In genomic region chr6:134034436-134034835, GRCm38 (mm10) we compare ENCODE assay signal across 8 mouse cellular contexts. TPM values are rescaled to one million over a fixed set of nuclear protein-coding genes. Genes with fewer than 3 reads are reported as not detected.
A peak's percentile ranks its signal among the peaks of the same experiment; 100 is the strongest.
DNase-seq lines count a peak whose midpoint lies in the region; ATAC-seq and TF ChIP-seq lines count a peak whose summit lies in the region.

No protein-coding gene starts in this region.

- H3K9me3 ChIP-seq in heart, embryonic 13.5 days = no peaks in the 10 kb centered on the region
- no peaks in the 10 kb centered on the region for H3K9me3 ChIP-seq in limb, embryonic 15.5 days
- no peaks in the 10 kb centered on the region for H3K9me3 ChIP-seq in stomach, embryonic 15.5 days

- H3K4me3 ChIP-seq in bone marrow, adult 2 months (replicated peaks; ENCODE audit: control insufficient read depth, low read depth, low read length) = peak overlapping the region; percentile 97
- peak overlapping the region; percentile 84 for H3K4me3 ChIP-seq in heart, embryonic 13.5 days
- H3K4me3 ChIP-seq in limb, embryonic 15.5 days = peak overlapping the region; percentile 74
- H3K4me3 ChIP-seq in stomach, embryonic 15.5 days (replicated peaks) = peak overlapping the region; percentile 64

- peak overlapping the region; percentile 98 for H3K9ac ChIP-seq in heart, embryonic 13.5 days
- peak overlapping the region; percentile 91 for H3K9ac ChIP-seq in limb, embryonic 15.5 days
- peak overlapping the region; percentile 96; the same call in 1 of the 2 replicates for H3K9ac ChIP-seq in stomach, embryonic 15.5 days

- 2% methylated on average over 8 of the region's 8 CpGs for WGBS in bone marrow, adult 2 months
- WGBS in heart, embryonic 13.5 days = under 1% methylated on average over 8 of the region's 8 CpGs
- WGBS in limb, embryonic 15.5 days = 1% methylated on average over 8 of the region's 8 CpGs
- under 1% methylated on average over 8 of the region's 8 CpGs for WGBS in stomach, embryonic 15.5 days

- peak overlapping the region; percentile 84 for H3K4me2 ChIP-seq in heart, embryonic 13.5 days
- peak overlapping the region; percentile 57 for H3K4me2 ChIP-seq in limb, embryonic 15.5 days
- H3K4me2 ChIP-seq in stomach, embryonic 15.5 days = peak overlapping the region; percentile 66

- no peaks in the 10 kb centered on the region for H3K27me3 ChIP-seq in heart, embryonic 13.5 days (replicated peaks)
- no peaks in the 10 kb centered on the region for H3K27me3 ChIP-seq in limb, embryonic 15.5 days
- no peaks in the 10 kb centered on the region for H3K27me3 ChIP-seq in stomach, embryonic 15.5 days (replicated peaks)

- peak overlapping the region; percentile 99; the same call in 1 of the 2 replicates for H3K27ac ChIP-seq in bone marrow, adult 2 months (ENCODE audit: control insufficient read depth, insufficient read depth, low read depth, low read length, poor library complexity)
- peak overlapping the region; percentile 100 for H3K27ac ChIP-seq in heart, embryonic 13.5 days (replicated peaks)
- H3K27ac ChIP-seq in limb, embryonic 15.5 days = peak overlapping the region; percentile 100
- peak overlapping the region; percentile 100 for H3K27ac ChIP-seq in stomach, embryonic 15.5 days

- no peak for TF ChIP-seq POLR2A in bone marrow, adult 2 months (IDR thresholded peaks at IDR 0.05; ENCODE audit: borderline replicate concordance, control insufficient read depth, low read depth, low read length)

- DNase-seq in kidney, adult 9 months = peak; percentile 36
- no peak for DNase-seq in kidney, adult 8-10 months
- DNase-seq in left cerebral cortex, adult 8-10 months (ENCODE audit: low spot score in 2 of 2) = no peak
- DNase-seq in urinary bladder, postnatal 25 days (ENCODE audit: low spot score) = no peak

- no peaks in the 10 kb centered on the region for H3K36me3 ChIP-seq in heart, embryonic 13.5 days
- no peaks in the 10 kb centered on the region for H3K36me3 ChIP-seq in limb, embryonic 15.5 days
- H3K36me3 ChIP-seq in stomach, embryonic 15.5 days = no peaks in the 10 kb centered on the region

- no peak for ATAC-seq in heart, embryonic 13.5 days (ENCODE audit: extremely low read depth, insufficient number of reproducible peaks, low FRiP score, low TSS enrichment)
- no peak for ATAC-seq in limb, embryonic 15.5 days (ENCODE audit: insufficient number of reproducible peaks, low FRiP score, low TSS enrichment, low read depth)
- no peak for ATAC-seq in stomach, embryonic 15.5 days (ENCODE audit: insufficient read depth, low FRiP score, low read depth)

- TF ChIP-seq CTCF in bone marrow, adult 2 months (IDR thresholded peaks at IDR 0.05; ENCODE audit: control insufficient read depth, insufficient read depth, low read length) = no peak

- peaks cover 2% of the 10 kb centered on the region; the same call in 1 of the 2 replicates for H3K4me1 ChIP-seq in bone marrow, adult 2 months (ENCODE audit: control insufficient read depth, insufficient read depth, low read length)
- H3K4me1 ChIP-seq in heart, embryonic 13.5 days = peaks cover 46% of the 10 kb centered on the region
- peaks cover 25% of the 10 kb centered on the region for H3K4me1 ChIP-seq in limb, embryonic 15.5 days
- H3K4me1 ChIP-seq in stomach, embryonic 15.5 days = peaks cover 23% of the 10 kb centered on the region

RNA-seq across cellular contexts. Expression of gene Etv6, which starts 1.1 kb away (rescaled TPM):
- 6.6 and 10.9 TPM in 2 replicates for polyA plus RNA-seq in bone marrow, adult 2 months (2011; ENCODE audit: insufficient read depth, insufficient read length, low replicate concordance, missing spikeins)
- polyA plus RNA-seq in heart, embryonic 13.5 days (2015; fragmentation: Nextera tagmentation; extraction: Ambion mirVana) = 12.5 and 12.8 TPM in 2 replicates
- polyA plus RNA-seq in limb, embryonic 15.5 days (2015; fragmentation: Nextera tagmentation; extraction: Ambion mirVana) = 11.7 and 13.1 TPM in 2 replicates
- 13.6 and 13.8 TPM in 2 replicates for polyA plus RNA-seq in stomach, embryonic 15.5 days (2015; fragmentation: Nextera tagmentation; extraction: Ambion mirVana)
- total RNA-seq in left cerebral cortex, adult 8-10 months (2022) = 10 to 100 TPM; 13.3 to 16.1 (median 15.1) TPM
